In the genomic region with DNA sequence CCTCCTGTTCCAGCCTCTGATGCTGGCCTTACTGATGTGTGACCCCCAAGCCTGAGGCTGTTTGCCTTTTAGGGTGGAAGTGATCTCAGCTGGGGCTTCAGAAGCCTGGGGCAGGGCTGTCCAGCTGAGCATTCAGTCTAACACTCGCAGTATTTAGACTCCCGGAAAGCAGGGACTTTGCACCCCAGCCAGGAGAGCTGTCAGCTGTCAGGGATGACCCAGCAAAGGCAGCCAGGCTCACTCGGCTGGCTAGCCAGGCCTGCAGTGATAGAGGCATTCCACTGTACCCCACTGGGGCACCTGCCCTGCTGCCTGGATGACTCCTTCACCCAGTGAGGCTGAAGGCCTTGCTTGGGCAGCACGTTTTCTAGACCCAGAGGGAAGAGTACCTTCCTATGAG, we compare ENCODE assay signal across 11 mouse cellular contexts. TPM values are rescaled to one million over a fixed set of nuclear protein-coding genes. Genes with fewer than 3 reads are reported as not detected.
DNase-seq lines count a peak whose midpoint lies in the region; ATAC-seq and TF ChIP-seq lines count a peak whose summit lies in the region.
"Had no signal": no experiment of that assay in that cellular context is flagged by ENCODE, and none has a peak within 500 bp of the region (broad histone marks: within the 10 kb centered on the region; RNA-seq: fewer than 3 reads in every experiment).

No protein-coding gene starts in this region.

- no peak overlapping the region for H3K4me3 ChIP-seq in forebrain, embryonic 10.5 days
- H3K4me3 ChIP-seq in forebrain, embryonic 15.5 days, result no peak overlapping the region
- no peak overlapping the region for H3K4me3 ChIP-seq in intestine, embryonic 16.5 days (ENCODE audit: low read length)
- no peak overlapping the region for H3K4me3 ChIP-seq in liver, embryonic 12.5 days
- no peak overlapping the region for H3K4me3 ChIP-seq in cerebellum, adult 2 months (replicated peaks; ENCODE audit: insufficient read depth, low read depth, low read length)
- H3K4me3 ChIP-seq in layer of hippocampus, adult 2 months, result no peak overlapping the region
- H3K4me3 ChIP-seq: midbrain, embryonic 12.5 days had no signal

- WGBS in forebrain, embryonic 10.5 days, result 74% methylated on average over 4 of the region's 4 CpGs
- 72% methylated on average over 4 of the region's 4 CpGs for WGBS in forebrain, embryonic 15.5 days
- 38% methylated on average over 4 of the region's 4 CpGs for WGBS in intestine, embryonic 16.5 days
- 63% methylated on average over 4 of the region's 4 CpGs for WGBS in liver, embryonic 12.5 days (ENCODE audit: insufficient replicate concordance)
- WGBS in cerebellum, adult 2 months, result 36% methylated on average over 4 of the region's 4 CpGs

- TF ChIP-seq POLR2A in cerebellum, adult 2 months (IDR thresholded peaks at IDR 0.05; ENCODE audit: borderline replicate concordance, insufficient read depth, low read length), result no peak

- peaks cover 23% of the 10 kb centered on the region for H3K36me3 ChIP-seq in forebrain, embryonic 10.5 days (replicated peaks)
- H3K36me3 ChIP-seq in forebrain, embryonic 15.5 days, result no peaks in the 10 kb centered on the region
- H3K36me3 ChIP-seq in intestine, embryonic 16.5 days (ENCODE audit: control insufficient read depth, insufficient read depth, low read length), result peaks cover 2% of the 10 kb centered on the region
- peaks cover 11% of the 10 kb centered on the region for H3K36me3 ChIP-seq in liver, embryonic 12.5 days

- H3K4me1 ChIP-seq in forebrain, embryonic 10.5 days, result peaks cover 28% of the 10 kb centered on the region
- peaks cover 10% of the 10 kb centered on the region for H3K4me1 ChIP-seq in forebrain, embryonic 15.5 days
- H3K4me1 ChIP-seq in intestine, embryonic 16.5 days (ENCODE audit: control insufficient read depth, insufficient read depth, low read length), result peaks cover 33% of the 10 kb centered on the region
- peaks cover 28% of the 10 kb centered on the region for H3K4me1 ChIP-seq in liver, embryonic 12.5 days
- H3K4me1 ChIP-seq in cerebellum, adult 2 months (ENCODE audit: control insufficient read depth, insufficient read depth, low read length), result no peaks in the 10 kb centered on the region

- peaks cover 17% of the 10 kb centered on the region for H3K27me3 ChIP-seq in forebrain, embryonic 10.5 days (ENCODE audit: poor library complexity, severe bottlenecking)
- no peaks in the 10 kb centered on the region for H3K27me3 ChIP-seq in forebrain, embryonic 15.5 days
- H3K27me3 ChIP-seq in intestine, embryonic 16.5 days (replicated peaks; ENCODE audit: control insufficient read depth, insufficient read depth, low read length), result no peaks in the 10 kb centered on the region
- H3K27me3 ChIP-seq in liver, embryonic 12.5 days (replicated peaks), result peaks cover 22% of the 10 kb centered on the region
- no peaks in the 10 kb centered on the region for H3K27me3 ChIP-seq in cerebellum, adult 2 months (ENCODE audit: control insufficient read depth, insufficient read depth, low read length)

- 0 out of 2 replicates have a peak overlapping the region, but pooled peaks have one; percentile 17 for H3K27ac ChIP-seq in forebrain, embryonic 10.5 days
- no peak overlapping the region for H3K27ac ChIP-seq in forebrain, embryonic 15.5 days (replicated peaks)
- peak overlapping the region; percentile 54 for H3K27ac ChIP-seq in intestine, embryonic 16.5 days (ENCODE audit: low read length)
- no peak overlapping the region for H3K27ac ChIP-seq in liver, embryonic 12.5 days
- no peak overlapping the region for H3K27ac ChIP-seq in cerebellum, adult 2 months (ENCODE audit: insufficient read depth, low read length)
- H3K27ac ChIP-seq in layer of hippocampus, adult 2 months, result no peak overlapping the region
- H3K27ac ChIP-seq: midbrain, embryonic 12.5 days had no signal

- H3K4me2 ChIP-seq in forebrain, embryonic 15.5 days (replicated peaks), result no peak overlapping the region
- H3K4me2 ChIP-seq in intestine, embryonic 16.5 days (ENCODE audit: low read depth, low read length), result no peak overlapping the region; the same call in 1 of the 2 replicates
- H3K4me2 ChIP-seq in liver, embryonic 12.5 days, result no peak overlapping the region
- H3K4me2 ChIP-seq: midbrain, embryonic 12.5 days had no signal

- TF ChIP-seq CTCF in cerebellum, adult 2 months (IDR thresholded peaks at IDR 0.05; ENCODE audit: borderline replicate concordance, insufficient read depth, low read depth, low read length), result no peak
- no peak for TF ChIP-seq CTCF in layer of hippocampus, adult 2 months (conservative IDR thresholded peaks at IDR 0.05)

- no peaks in the 10 kb centered on the region for H3K9me3 ChIP-seq in forebrain, embryonic 10.5 days
- H3K9me3 ChIP-seq in forebrain, embryonic 15.5 days, result no peaks in the 10 kb centered on the region
- no peaks in the 10 kb centered on the region for H3K9me3 ChIP-seq in intestine, embryonic 16.5 days (ENCODE audit: control insufficient read depth, low read length)
- H3K9me3 ChIP-seq in liver, embryonic 12.5 days (replicated peaks), result no peaks in the 10 kb centered on the region
- H3K9me3 ChIP-seq: midbrain, embryonic 12.5 days had no signal

- H3K9ac ChIP-seq in forebrain, embryonic 15.5 days (replicated peaks), result no peak overlapping the region
- H3K9ac ChIP-seq in intestine, embryonic 16.5 days (ENCODE audit: low read depth, low read length), result peak overlapping the region; percentile 41
- no peak overlapping the region for H3K9ac ChIP-seq in liver, embryonic 12.5 days
- H3K9ac ChIP-seq: midbrain, embryonic 12.5 days had no signal

- no peak for DNase-seq in forebrain, embryonic 10.5 days (ENCODE audit: extremely low spot score, low spot score)
- DNase-seq in gastrocnemius, postnatal 25 days, result peak; percentile 55
- no peak for DNase-seq in cerebellum, adult 2 months
- no peak for DNase-seq in right cerebral cortex, adult 18-20 months
- no peak for DNase-seq in layer of hippocampus, adult 2 months (ENCODE audit: low spot score in 2 of 2)
- DNase-seq: cerebellum, adult 8-10 months; thymus, postnatal 4 days had no signal

- no peak for ATAC-seq in forebrain, embryonic 15.5 days (replicated peaks)
- peak; percentile 21 for ATAC-seq in intestine, embryonic 16.5 days
- ATAC-seq in liver, embryonic 12.5 days, result peak; percentile 40

RNA-seq across cellular contexts. Expression of a gene that starts 3.7 kb away (rescaled TPM):
- 59.5 and 61.2 TPM in 2 replicates for polyA plus RNA-seq in forebrain, embryonic 10.5 days (2016; fragmentation: Nextera tagmentation; extraction: Ambion mirVana)
- 17.0 and 17.2 TPM in 2 replicates for polyA plus RNA-seq in forebrain, embryonic 15.5 days (2015; fragmentation: Nextera tagmentation; extraction: Ambion mirVana)
- 10 to 100 TPM; 26.5 to 56.8 TPM for total RNA-seq in gastrocnemius, postnatal 25 days (2021)
- 511 and 784 TPM in 2 replicates for polyA plus RNA-seq in intestine, embryonic 16.5 days (2015; fragmentation: Nextera tagmentation; extraction: Ambion mirVana)
- polyA plus RNA-seq in liver, embryonic 12.5 days (2016; fragmentation: Nextera tagmentation; extraction: Ambion mirVana), result 30.9 and 32.9 TPM in 2 replicates
- polyA plus RNA-seq in cerebellum, adult 2 months (2012; rRNA removed), result 14.2 and 15.5 TPM in 2 replicates
- 1 to 10 TPM; 3.9 to 4.0 TPM for total RNA-seq in layer of hippocampus, adult 2 months (2021)

RNA-seq across cellular contexts. Expression of a gene that starts 39.7 kb away (rescaled TPM):
- 675 and 687 TPM in 2 replicates for polyA plus RNA-seq in forebrain, embryonic 10.5 days (2016; fragmentation: Nextera tagmentation; extraction: Ambion mirVana)
- 778 and 784 TPM in 2 replicates for polyA plus RNA-seq in forebrain, embryonic 15.5 days (2015; fragmentation: Nextera tagmentation; extraction: Ambion mirVana)
- 100 to 1,000 TPM; 181 to 192 TPM for total RNA-seq in gastrocnemius, postnatal 25 days (2021)
- polyA plus RNA-seq in intestine, embryonic 16.5 days (2015; fragmentation: Nextera tagmentation; extraction: Ambion mirVana), result 674 and 732 TPM in 2 replicates
- polyA plus RNA-seq in liver, embryonic 12.5 days (2016; fragmentation: Nextera tagmentation; extraction: Ambion mirVana), result 479 and 518 TPM in 2 replicates
- 786 and 797 TPM in 2 replicates for polyA plus RNA-seq in cerebellum, adult 2 months (2012; rRNA removed)
- 100 to 1,000 TPM; 252 to 273 TPM for total RNA-seq in layer of hippocampus, adult 2 months (2021)

RNA-seq across cellular contexts. Expression of a gene that starts 45.2 kb away (rescaled TPM):
- polyA plus RNA-seq in forebrain, embryonic 10.5 days (2016; fragmentation: Nextera tagmentation; extraction: Ambion mirVana), result 4.1 and 8.0 TPM in 2 replicates
- 12.9 and 13.9 TPM in 2 replicates for polyA plus RNA-seq in forebrain, embryonic 15.5 days (2015; fragmentation: Nextera tagmentation; extraction: Ambion mirVana)
- total RNA-seq in gastrocnemius, postnatal 25 days (2021), result 10 to 100 TPM; 14.4 to 15.3 TPM
- polyA plus RNA-seq in intestine, embryonic 16.5 days (2015; fragmentation: Nextera tagmentation; extraction: Ambion mirVana), result 9.7 and 12.7 TPM in 2 replicates
- 6.7 and 7.6 TPM in 2 replicates for polyA plus RNA-seq in liver, embryonic 12.5 days (2016; fragmentation: Nextera tagmentation; extraction: Ambion mirVana)
- polyA plus RNA-seq in cerebellum, adult 2 months (2012; rRNA removed), result 18.8 and 24.3 TPM in 2 replicates
- total RNA-seq in layer of hippocampus, adult 2 months (2021), result 10 to 100 TPM; 28.7 to 30.9 TPM

RNA-seq across cellular contexts. Expression of a gene that starts 56.8 kb away (rescaled TPM):
- 8.8 and 10.0 TPM in 2 replicates for polyA plus RNA-seq in forebrain, embryonic 10.5 days (2016; fragmentation: Nextera tagmentation; extraction: Ambion mirVana)
- polyA plus RNA-seq in forebrain, embryonic 15.5 days (2015; fragmentation: Nextera tagmentation; extraction: Ambion mirVana), result 11.3 and 13.2 TPM in 2 replicates
- total RNA-seq in gastrocnemius, postnatal 25 days (2021), result 10 to 100 TPM; 27.6 to 31.9 TPM
- 27.2 and 28.1 TPM in 2 replicates for polyA plus RNA-seq in intestine, embryonic 16.5 days (2015; fragmentation: Nextera tagmentation; extraction: Ambion mirVana)
- 7.4 and 7.6 TPM in 2 replicates for polyA plus RNA-seq in liver, embryonic 12.5 days (2016; fragmentation: Nextera tagmentation; extraction: Ambion mirVana)
- 31.1 and 33.1 TPM in 2 replicates for polyA plus RNA-seq in cerebellum, adult 2 months (2012; rRNA removed)
- 10 to 100 TPM; 33.0 to 33.1 TPM for total RNA-seq in layer of hippocampus, adult 2 months (2021)

Comparison
In these comparisons a context has a peak if more than half of its experiments do, and no peak if none do; other contexts are left out.
1. H3K27ac ChIP-seq: peak in forebrain, embryonic 10.5 days (single experiment) and intestine, embryonic 16.5 days (single experiment); none in forebrain, embryonic 15.5 days (single experiment), liver, embryonic 12.5 days (single experiment), cerebellum, adult 2 months (single experiment) and layer of hippocampus, adult 2 months (single experiment).